Mouse (Mus musculus) ES-E14 (cell line): ENCODE data around the gene Drg1.
"Not testable (repeated sequence)": the region's sequence is repeated elsewhere in the genome, so short reads cannot be mapped to it uniquely, and the experiment has no call there.

Source experiments
- CHD2 ChIP-seq: IDR thresholded peaks from 2 replicates; pipeline ENCODE4 v1.6.1; 2014; ENCODE audit warnings: mild to moderate bottlenecking, low read depth, low read length, inconsistent platforms
- HCFC1 ChIP-seq: IDR thresholded peaks from 2 replicates; pipeline ENCODE4 v1.6.1; 2012; ENCODE audit warnings: low read length, inconsistent platforms, borderline replicate concordance; ENCODE audit not compliant: insufficient read depth
- MAFK ChIP-seq: IDR thresholded peaks from 2 replicates; pipeline ENCODE4 v1.6.1; 2014; ENCODE audit warnings: mild to moderate bottlenecking, low read depth, low read length, inconsistent platforms; ENCODE audit not compliant: insufficient read depth
- ZC3H11A ChIP-seq: IDR thresholded peaks from 2 replicates; pipeline ENCODE4 v1.6.1; 2012; ENCODE audit warnings: low read depth, mild to moderate bottlenecking, inconsistent platforms, low read length, borderline replicate concordance
- ZNF384 ChIP-seq: IDR thresholded peaks from 2 replicates; pipeline ENCODE4 v1.6.1; 2012; ENCODE audit warnings: low read depth, low read length, inconsistent platforms

DNA sequence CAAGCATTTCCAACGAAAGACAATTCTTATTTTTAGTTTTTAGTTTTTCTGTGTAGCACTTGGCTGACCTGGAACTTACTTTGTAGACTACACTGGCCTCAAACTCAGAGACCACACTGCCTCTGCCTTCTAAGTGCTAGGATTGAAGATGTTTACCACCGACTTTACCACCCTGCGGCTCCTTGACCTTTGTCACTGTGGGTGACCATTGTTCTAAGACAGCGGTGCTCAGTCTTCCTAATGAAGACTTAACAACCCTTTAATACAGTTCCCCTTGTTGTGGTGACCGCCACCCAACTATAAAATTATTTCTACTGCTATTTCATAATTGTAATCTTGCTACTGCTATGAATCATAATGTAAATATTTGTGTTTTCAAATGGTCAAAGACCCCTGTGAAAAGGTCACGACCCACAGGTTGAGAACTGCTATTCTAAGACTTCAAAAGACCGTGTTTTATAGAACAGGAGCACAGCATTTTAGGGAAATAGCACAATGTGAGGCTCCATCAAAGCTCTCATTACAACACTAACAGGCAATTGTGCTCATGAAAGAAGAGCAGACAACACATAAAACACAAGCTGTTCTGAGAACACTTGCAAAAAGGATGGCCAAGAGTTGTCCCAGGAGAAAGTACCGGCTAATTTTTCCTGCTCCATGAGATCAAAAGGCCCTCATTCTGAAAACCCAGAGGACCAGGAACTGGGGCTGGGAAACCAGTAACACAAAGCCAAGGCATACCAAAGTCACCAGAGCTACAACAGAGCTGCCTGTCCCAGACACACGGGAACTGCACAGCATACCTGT lies 120.7 kb downstream of the Drg1 start:
- TF ChIP-seq MAFK, HCFC1, CHD2, ZNF384, ZC3H11A: not testable (repeated sequence)
